29 mouse cellular contexts compared by ENCODE assay signal in the genomic region with DNA sequence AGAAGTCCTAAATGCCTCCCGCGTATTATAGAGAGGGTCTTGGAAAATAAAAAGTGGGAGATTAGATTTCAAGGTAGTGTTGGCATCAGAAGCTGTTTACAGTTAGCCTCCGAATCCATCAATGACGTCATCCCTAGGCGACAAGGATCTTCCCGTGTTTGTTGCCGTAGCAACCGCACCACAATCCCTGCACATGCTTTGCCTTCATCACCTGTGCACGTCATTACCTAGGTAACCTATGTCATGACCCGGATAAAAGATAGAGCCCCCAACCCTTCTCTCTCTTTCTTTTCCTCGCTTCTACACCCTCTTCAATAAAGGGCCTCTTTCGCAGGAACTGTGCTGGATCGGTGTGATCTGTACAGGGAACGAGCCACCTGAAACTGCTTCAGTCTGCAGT.
A peak's percentile ranks its signal among the peaks of the same experiment; 100 is the strongest.
DNase-seq lines count a peak whose midpoint lies in the region; ATAC-seq and TF ChIP-seq lines count a peak whose summit lies in the region.
"Had no signal": no experiment of that assay in that cellular context is flagged by ENCODE, and none has a peak within 500 bp of the region (broad histone marks: within the 10 kb centered on the region; RNA-seq: fewer than 3 reads in every experiment).

No protein-coding gene starts in this region.

- peaks cover 10% of the 10 kb centered on the region for H3K4me1 ChIP-seq in heart, embryonic 12.5 days (replicated peaks)
- H3K4me1 ChIP-seq in midbrain, embryonic 13.5 days (replicated peaks), result peaks cover 59% of the 10 kb centered on the region
- peaks cover 27% of the 10 kb centered on the region for H3K4me1 ChIP-seq in midbrain, embryonic 16.5 days (ENCODE audit: control insufficient read depth, insufficient read depth, low read length)
- H3K4me1 ChIP-seq in testis, adult 2 months (ENCODE audit: control insufficient read depth, insufficient read depth, low read length), result no peaks in the 10 kb centered on the region

- H3K4me2 ChIP-seq in heart, embryonic 12.5 days, result no peak overlapping the region
- H3K4me2 ChIP-seq in midbrain, embryonic 13.5 days (replicated peaks), result no peak overlapping the region
- no peak overlapping the region for H3K4me2 ChIP-seq in midbrain, embryonic 16.5 days (ENCODE audit: low read length)
- H3K4me2 ChIP-seq: forebrain, embryonic 13.5 days; hindbrain, embryonic 12.5 days; hindbrain, embryonic 15.5 days had no signal

- no peaks in the 10 kb centered on the region for H3K9me3 ChIP-seq in heart, embryonic 12.5 days (replicated peaks)
- H3K9me3 ChIP-seq in midbrain, embryonic 13.5 days, result no peaks in the 10 kb centered on the region
- H3K9me3 ChIP-seq in midbrain, embryonic 16.5 days (replicated peaks; ENCODE audit: control insufficient read depth, low read length, poor library complexity, severe bottlenecking), result no peaks in the 10 kb centered on the region
- H3K9me3 ChIP-seq: forebrain, embryonic 10.5 days; forebrain, embryonic 13.5 days; G1E; heart, embryonic 10.5 days; hindbrain, embryonic 12.5 days; hindbrain, embryonic 15.5 days had no signal

- no peaks in the 10 kb centered on the region for H3K27me3 ChIP-seq in heart, embryonic 12.5 days (replicated peaks)
- no peaks in the 10 kb centered on the region for H3K27me3 ChIP-seq in midbrain, embryonic 13.5 days
- H3K27me3 ChIP-seq in midbrain, embryonic 16.5 days (ENCODE audit: control insufficient read depth, insufficient read depth, low read depth, low read length), result no peaks in the 10 kb centered on the region
- no peaks in the 10 kb centered on the region for H3K27me3 ChIP-seq in testis, adult 2 months (ENCODE audit: control insufficient read depth, insufficient read depth, low read length)
- H3K27me3 ChIP-seq: CH12.LX; forebrain, embryonic 13.5 days; hindbrain, embryonic 12.5 days; hindbrain, embryonic 15.5 days; Patski had no signal

- H3K9ac ChIP-seq in heart, embryonic 12.5 days, result no peak overlapping the region
- no peak overlapping the region for H3K9ac ChIP-seq in midbrain, embryonic 13.5 days (replicated peaks)
- no peak overlapping the region for H3K9ac ChIP-seq in midbrain, embryonic 16.5 days (ENCODE audit: low read depth, low read length)
- H3K9ac ChIP-seq: forebrain, embryonic 13.5 days; hindbrain, embryonic 15.5 days had no signal

- no peak for TF ChIP-seq CTCF in testis, adult 2 months (IDR thresholded peaks at IDR 0.05; ENCODE audit: control insufficient read depth, insufficient read depth, insufficient replicate concordance, low read depth, low read length)

- H3K36me3 ChIP-seq in heart, embryonic 12.5 days, result no peaks in the 10 kb centered on the region
- H3K36me3 ChIP-seq in midbrain, embryonic 13.5 days, result no peaks in the 10 kb centered on the region
- H3K36me3 ChIP-seq in midbrain, embryonic 16.5 days (ENCODE audit: control insufficient read depth, insufficient read depth, low read length), result no peaks in the 10 kb centered on the region
- no peaks in the 10 kb centered on the region for H3K36me3 ChIP-seq in testis, adult 2 months (ENCODE audit: control insufficient read depth, insufficient read depth, low read length)
- H3K36me3 ChIP-seq: forebrain, embryonic 10.5 days; heart, embryonic 10.5 days; hindbrain, embryonic 12.5 days; hindbrain, embryonic 15.5 days had no signal

- ATAC-seq in heart, embryonic 12.5 days (ENCODE audit: insufficient number of reproducible peaks, low FRiP score), result peak; percentile 45; the same call in 1 of the 2 replicates
- ATAC-seq in midbrain, embryonic 13.5 days, result no peak
- no peak for ATAC-seq in midbrain, embryonic 16.5 days
- ATAC-seq: activated CD4-positive, CD25-positive, alpha-beta regulatory T cell, adult 4 months; forebrain, embryonic 13.5 days; forebrain, embryonic 16.5 days; inflammation-experienced regulatory T-cells, adult 6 months; intestine, embryonic 16.5 days; Patski had no signal

- intact Hi-C loops in heart, postnatal 25 days (cut with DNase I), result no loop called here

- peak; percentile 46; the same call in 1 of the 2 replicates for TF ChIP-seq POLR2A in testis, adult 2 months (IDR thresholded peaks at IDR 0.05; ENCODE audit: control insufficient read depth, low read depth, low read length)

- no peak for DNase-seq in heart, postnatal 25 days (ENCODE audit: low spot score)
- DNase-seq in testis, postnatal 14 days (ENCODE audit: low spot score), result no peak
- DNase-seq in kidney, adult 8-10 months, result no peak
- DNase-seq: adrenal gland, adult 8-10 months; adrenal gland, postnatal 25 days; B cell, adult 2 months; cerebellum, adult 18-20 months; cerebellum, adult 9-10 months; cerebellum, postnatal 14 days; gastrocnemius, adult 2 months; gastrocnemius, postnatal 14 days; heart, adult 2 months; heart, postnatal 36 days had no signal

- no peak overlapping the region for H3K4me3 ChIP-seq in heart, embryonic 12.5 days
- no peak overlapping the region for H3K4me3 ChIP-seq in midbrain, embryonic 13.5 days (replicated peaks)
- H3K4me3 ChIP-seq in midbrain, embryonic 16.5 days (ENCODE audit: low read depth, low read length), result no peak overlapping the region
- H3K4me3 ChIP-seq in testis, adult 2 months (ENCODE audit: control insufficient read depth, low read depth, low read length), result peak overlapping the region; percentile 79
- H3K4me3 ChIP-seq: forebrain, embryonic 10.5 days; forebrain, embryonic 13.5 days; gastrocnemius, adult 2 months; heart, adult 2 months; heart, embryonic 10.5 days; hindbrain, embryonic 12.5 days; hindbrain, embryonic 15.5 days had no signal

- 80% methylated on average over 14 of the region's 14 CpGs for WGBS in heart, embryonic 12.5 days
- 77% methylated on average over 14 of the region's 14 CpGs for WGBS in midbrain, embryonic 13.5 days
- 75% methylated on average over 14 of the region's 14 CpGs for WGBS in midbrain, embryonic 16.5 days

- no peak overlapping the region for H3K27ac ChIP-seq in heart, embryonic 12.5 days (ENCODE audit: poor library complexity, severe bottlenecking)
- 0 out of 2 replicates have a peak overlapping the region, but pooled peaks have one; percentile 5 for H3K27ac ChIP-seq in midbrain, embryonic 13.5 days
- no peak overlapping the region for H3K27ac ChIP-seq in midbrain, embryonic 16.5 days (ENCODE audit: low read length)
- peak overlapping the region; percentile 65 for H3K27ac ChIP-seq in testis, adult 2 months (ENCODE audit: control insufficient read depth, insufficient read depth, low read depth, low read length)
- H3K27ac ChIP-seq: forebrain, embryonic 10.5 days; forebrain, embryonic 13.5 days; gastrocnemius, adult 2 months; heart, adult 2 months; heart, embryonic 10.5 days; hindbrain, embryonic 12.5 days; hindbrain, embryonic 15.5 days had no signal

Comparison
In these comparisons a context has a peak if more than half of its experiments do, and no peak if none do; other contexts are left out.
1. H3K27ac ChIP-seq: peak in midbrain, embryonic 13.5 days (single experiment) and testis, adult 2 months (single experiment); none in heart, embryonic 12.5 days (single experiment) and midbrain, embryonic 16.5 days (single experiment).